Mouse (Mus musculus) midbrain, embryonic 14.5 days (tissue): ENCODE measurements at regions not wholly inside any gene's neighbourhood (a gene's known extent, or its start where the extent isn't known, plus 50 kb on each side); places are given as distances from the start of the nearest gene placed in this dataset.

ENCODE experiments used
- ATAC-seq: fragments of 200-750 bp; cut with Nextera tagmentation; 2 replicates; pipeline ENCODE4 v1.8.0; 2017; ENCODE audit warnings: moderate number of reproducible peaks, moderate library complexity; ENCODE audit not compliant: low FRiP score, low TSS enrichment
- DNase-seq: peaks from one replicate; pipeline ENCODE4 v3.0.0-alpha.2; 2015
- H3K27ac ChIP-seq: fragments of 300-500 bp; sonication (generic); replicated peaks from 2 replicates; pipeline ENCODE4 v1.5.1; 2014; ENCODE audit warnings: mild to moderate bottlenecking, low read depth, low read length, moderate library complexity
- H3K27me3 ChIP-seq: fragments of 300-500 bp; sonication (generic); 2 replicates; pipeline ENCODE4 v1.6.1; 2014; ENCODE audit warnings: low read length, control low read depth, mixed read lengths; ENCODE audit not compliant: control insufficient read depth, insufficient read depth
- H3K36me3 ChIP-seq: fragments of 300-500 bp; sonication (generic); 2 replicates; pipeline ENCODE4 v1.6.1; 2014; ENCODE audit warnings: low read length, control low read depth; ENCODE audit not compliant: control insufficient read depth, insufficient read depth
- H3K4me1 ChIP-seq: fragments of 300-500 bp; sonication (generic); 2 replicates; pipeline ENCODE4 v1.6.1; 2014; ENCODE audit warnings: mild to moderate bottlenecking, antibody characterized with exemption, low read length, control low read depth; ENCODE audit not compliant: control insufficient read depth, insufficient read depth
- H3K4me2 ChIP-seq: fragments of 300-500 bp; sonication (generic); 2 replicates; pipeline ENCODE4 v1.6.1; 2014; ENCODE audit warnings: mild to moderate bottlenecking, low read length, moderate library complexity
- H3K4me3 ChIP-seq: fragments of 300-500 bp; sonication (generic); replicated peaks from 2 replicates; pipeline ENCODE4 v1.5.1; 2014; ENCODE audit warnings: low read depth, low read length
- H3K9ac ChIP-seq: fragments of 300-500 bp; sonication (generic); replicated peaks from 2 replicates; pipeline ENCODE4 v1.6.1; 2014; ENCODE audit warnings: mild to moderate bottlenecking, low read length, moderate library complexity
- H3K9me3 ChIP-seq: fragments of 300-500 bp; sonication (generic); 2 replicates; pipeline ENCODE4 v1.6.1; 2016; ENCODE audit warnings: low read length, control low read depth, mixed read lengths; ENCODE audit not compliant: control insufficient read depth
- WGBS: fragments of 180-500 bp; shearing (Covaris S2); extraction: QIAGEN DNeasy Blood & Tissue Kit; methylation state at CpG from one replicate; pipeline ENCODE4 v1.1.7; 2014; 5-methylcytosine and 5-hydroxymethylcytosine counted together

DNA sequence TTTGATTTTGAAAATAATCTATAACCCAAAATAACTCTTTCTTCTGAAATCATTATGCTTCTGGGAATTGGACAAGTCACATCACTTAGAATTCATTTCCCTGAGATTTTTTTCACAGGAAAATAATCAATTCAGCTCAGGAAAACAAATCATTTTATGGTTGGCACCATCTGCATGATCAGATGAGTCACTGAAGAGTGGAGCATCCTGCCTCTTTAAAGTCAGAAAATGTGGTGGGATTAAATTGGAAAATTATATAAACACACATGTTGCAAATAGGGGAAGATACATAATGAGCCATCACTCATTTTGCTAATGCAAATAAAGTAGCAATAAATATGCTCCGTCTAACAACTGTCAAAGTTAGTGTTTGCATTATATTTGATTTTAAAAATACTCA is 93.6 kb upstream of the Tmeff2 start:
- H3K4me3 ChIP-seq = no peak overlapping the region
- ATAC-seq (no peak), DNase-seq (no peak)
- 61% methylated on average over 1 of the region's 1 CpGs for WGBS
- H3K36me3 ChIP-seq = no peaks in the 10 kb centered on the region
- no peaks in the 10 kb centered on the region for H3K9me3 ChIP-seq
- no peak overlapping the region for H3K4me2 ChIP-seq
- H3K27me3 ChIP-seq = no peaks in the 10 kb centered on the region
- H3K4me1 ChIP-seq = no peaks in the 10 kb centered on the region
- H3K9ac ChIP-seq = no peak overlapping the region
- no peak overlapping the region for H3K27ac ChIP-seq

DNA sequence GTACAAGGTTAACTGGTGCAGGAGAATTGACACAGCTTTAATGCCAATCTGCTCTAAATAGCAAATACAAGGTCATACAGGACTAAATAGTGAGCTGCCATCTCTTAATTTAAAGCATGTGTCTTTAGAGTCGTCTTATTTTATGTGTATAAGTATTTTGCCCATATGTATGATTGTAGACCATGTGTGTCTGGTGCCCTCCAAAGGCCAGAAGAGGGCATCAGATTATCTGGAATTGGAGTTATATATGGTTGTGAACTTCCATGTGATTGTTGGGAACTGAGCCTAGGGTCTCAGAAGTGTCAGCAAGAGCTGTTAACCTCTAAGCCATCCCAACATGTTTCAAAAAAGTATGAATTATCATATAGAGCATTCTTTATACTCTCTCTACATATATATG is 68.8 kb upstream of the Tmeff2 start:
- Histone ChIP-seq H3K9me3 (no peaks in the 10 kb centered on the region), H3K36me3 (no peaks in the 10 kb centered on the region), H3K9ac (no peak overlapping the region), H3K4me2 (no peak overlapping the region), H3K27ac (no peak overlapping the region), H3K4me3 (no peak overlapping the region), H3K4me1 (no peaks in the 10 kb centered on the region), H3K27me3 (no peaks in the 10 kb centered on the region)
- peak; percentile 11 for DNase-seq
- ATAC-seq = no peak
- WGBS = 65% methylated on average over 1 of the region's 1 CpGs

DNA sequence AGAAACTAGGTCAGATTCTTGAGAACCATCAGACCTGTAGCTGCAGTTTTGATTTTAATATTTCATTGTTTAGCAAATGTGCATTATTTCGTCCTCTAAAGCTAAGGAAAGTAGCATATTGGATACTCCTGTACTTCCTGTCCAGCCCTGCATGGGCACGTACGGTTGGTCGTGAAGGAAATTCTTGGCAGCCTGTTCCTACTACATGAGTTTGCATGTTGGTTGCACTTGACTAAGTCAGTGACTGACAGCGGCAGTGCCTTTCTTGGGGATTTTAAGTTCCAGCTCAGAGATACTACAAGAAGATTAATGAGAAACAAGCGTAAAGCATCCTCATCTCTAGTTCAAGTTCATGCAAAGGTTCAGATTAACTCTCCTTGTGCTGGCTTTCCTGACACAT is 64.3 kb upstream of the Tmeff2 start:
- no peaks in the 10 kb centered on the region for H3K27me3 ChIP-seq
- no peak overlapping the region for H3K9ac ChIP-seq
- H3K4me3 ChIP-seq = no peak overlapping the region
- DNase-seq = no peak
- H3K4me1 ChIP-seq = no peaks in the 10 kb centered on the region
- H3K36me3 ChIP-seq = no peaks in the 10 kb centered on the region
- ATAC-seq = no peak
- H3K9me3 ChIP-seq = no peaks in the 10 kb centered on the region
- no peak overlapping the region for H3K27ac ChIP-seq
- H3K4me2 ChIP-seq = no peak overlapping the region
- 84% methylated on average over 6 of the region's 6 CpGs for WGBS

DNA sequence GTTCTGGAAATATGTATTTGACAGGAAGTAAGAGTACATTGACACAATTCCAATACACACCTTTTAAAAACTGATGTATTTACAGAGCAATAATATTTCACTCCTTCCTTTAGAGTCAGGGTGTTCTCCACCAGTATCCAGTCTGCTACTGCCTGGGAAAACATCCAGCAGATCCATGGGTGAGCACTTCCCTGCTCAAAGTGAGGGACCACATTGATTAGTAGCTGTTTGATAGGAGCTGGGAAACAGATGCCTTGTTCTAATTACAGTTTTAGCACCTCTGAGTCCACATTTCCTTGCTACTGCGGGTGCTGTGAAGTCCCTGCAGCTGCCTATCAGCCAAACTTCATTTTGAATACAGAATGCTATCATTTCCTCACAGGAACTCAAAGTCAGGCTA is 53.3 kb upstream of the Tmeff2 start:
- H3K36me3 ChIP-seq = no peaks in the 10 kb centered on the region
- no peak overlapping the region for H3K4me3 ChIP-seq
- no peaks in the 10 kb centered on the region for H3K9me3 ChIP-seq
- WGBS = 90% methylated on average over 1 of the region's 1 CpGs
- ATAC-seq = no peak
- no peaks in the 10 kb centered on the region for H3K4me1 ChIP-seq
- no peaks in the 10 kb centered on the region for H3K27me3 ChIP-seq
- no peak overlapping the region for H3K9ac ChIP-seq
- no peak for DNase-seq
- H3K4me2 ChIP-seq = no peak overlapping the region
- no peak overlapping the region for H3K27ac ChIP-seq
